Mouse (Mus musculus): ENCODE results near the gene Taok1. TPM values are rescaled to one million over a fixed set of nuclear protein-coding genes. Genes with fewer than 3 reads are reported as not detected.

The Taok1 gene
- polyA plus RNA-seq, 1 experiment = 26.6 TPM

GRCm38 (mm10) chr11:77497341-77497756, 110.3 kb downstream of the Taok1 start:
- no peak for TF ChIP-seq POLR2A (IDR thresholded peaks at IDR 0.05; ENCODE audit: borderline replicate concordance, extremely low read depth, insufficient read depth, insufficient read length, poor library complexity, severe bottlenecking)
- peak; percentile 23; the same call in 1 of the 2 replicates for TF ChIP-seq CTCF (IDR thresholded peaks at IDR 0.05; ENCODE audit: borderline replicate concordance, extremely low read depth, insufficient read depth, insufficient read length)
- DNase-seq (ENCODE audit: low read depth) = no peak

GRCm38 (mm10) chr11:77495507-77495906, 112.1 kb downstream of the Taok1 start:
- TF ChIP-seq POLR2A (IDR thresholded peaks at IDR 0.05; ENCODE audit: borderline replicate concordance, extremely low read depth, insufficient read depth, insufficient read length, poor library complexity, severe bottlenecking) (no peak), CTCF (IDR thresholded peaks at IDR 0.05; ENCODE audit: borderline replicate concordance, extremely low read depth, insufficient read depth, insufficient read length) (no peak)
- DNase-seq (ENCODE audit: low read depth) = no peak

GRCm38 (mm10) chr11:77494782-77495181, 112.8 kb downstream of the Taok1 start:
- no peak for TF ChIP-seq POLR2A (IDR thresholded peaks at IDR 0.05; ENCODE audit: borderline replicate concordance, extremely low read depth, insufficient read depth, insufficient read length, poor library complexity, severe bottlenecking)
- TF ChIP-seq CTCF (IDR thresholded peaks at IDR 0.05; ENCODE audit: borderline replicate concordance, extremely low read depth, insufficient read depth, insufficient read length) = no peak
- no peak for DNase-seq (ENCODE audit: low read depth)

GRCm38 (mm10) chr11:77494344-77494676, 113.3 kb downstream of the Taok1 start:
- no peak for DNase-seq (ENCODE audit: low read depth)
- no peak for TF ChIP-seq POLR2A (IDR thresholded peaks at IDR 0.05; ENCODE audit: borderline replicate concordance, extremely low read depth, insufficient read depth, insufficient read length, poor library complexity, severe bottlenecking)

GRCm38 (mm10) chr11:77493512-77494343, 113.9 kb downstream of the Taok1 start, which contains the start of gene Git1:
Gene Git1 (plus strand): TSS chr11:77493562.
- no peak for TF ChIP-seq CTCF (IDR thresholded peaks at IDR 0.05; ENCODE audit: borderline replicate concordance, extremely low read depth, insufficient read depth, insufficient read length)
- no peak for TF ChIP-seq POLR2A (IDR thresholded peaks at IDR 0.05; ENCODE audit: borderline replicate concordance, extremely low read depth, insufficient read depth, insufficient read length, poor library complexity, severe bottlenecking)
- peak; percentile 60 for DNase-seq (ENCODE audit: low read depth)

- DNase-seq (ENCODE audit: low read depth) = peak; percentile 98
Observed at GRCm38 (mm10) chr11:77492911-77493332, 114.7 kb downstream of the Taok1 start.

GRCm38 (mm10) chr11:77492311-77492871, 115.2 kb downstream of the Taok1 start:
- TF ChIP-seq CTCF (IDR thresholded peaks at IDR 0.05; ENCODE audit: borderline replicate concordance, extremely low read depth, insufficient read depth, insufficient read length) = no peak
- DNase-seq (ENCODE audit: low read depth) = peak; percentile 51

More at GRCm38 (mm10) chr11:77492911-77493332, 114.7 kb downstream of the Taok1 start:
- TF ChIP-seq CTCF (IDR thresholded peaks at IDR 0.05; ENCODE audit: borderline replicate concordance, extremely low read depth, insufficient read depth, insufficient read length) = peak; percentile 24; the same call in 1 of the 2 replicates
- TF ChIP-seq POLR2A (IDR thresholded peaks at IDR 0.05; ENCODE audit: borderline replicate concordance, extremely low read depth, insufficient read depth, insufficient read length, poor library complexity, severe bottlenecking) = peak; percentile 21; the same call in 1 of the 2 replicates

- peak; percentile 89 for DNase-seq (ENCODE audit: low read depth)
- TF ChIP-seq POLR2A (IDR thresholded peaks at IDR 0.05; ENCODE audit: borderline replicate concordance, extremely low read depth, insufficient read depth, insufficient read length, poor library complexity, severe bottlenecking) (0 out of 2 replicates have a peak, but pooled peaks have one; percentile 3), CTCF (IDR thresholded peaks at IDR 0.05; ENCODE audit: borderline replicate concordance, extremely low read depth, insufficient read depth, insufficient read length) (no peak)
Observed at GRCm38 (mm10) chr11:77491502-77492291, 115.9 kb downstream of the Taok1 start.

GRCm38 (mm10) chr11:77491123-77491501, 116.5 kb downstream of the Taok1 start:
- no peak for TF ChIP-seq POLR2A (IDR thresholded peaks at IDR 0.05; ENCODE audit: borderline replicate concordance, extremely low read depth, insufficient read depth, insufficient read length, poor library complexity, severe bottlenecking)
- TF ChIP-seq CTCF (IDR thresholded peaks at IDR 0.05; ENCODE audit: borderline replicate concordance, extremely low read depth, insufficient read depth, insufficient read length) = peak; percentile 98
- DNase-seq (ENCODE audit: low read depth) = peak; percentile 98

GRCm38 (mm10) chr11:77490451-77490850, 117.2 kb downstream of the Taok1 start:
- TF ChIP-seq POLR2A (IDR thresholded peaks at IDR 0.05; ENCODE audit: borderline replicate concordance, extremely low read depth, insufficient read depth, insufficient read length, poor library complexity, severe bottlenecking) (no peak), CTCF (IDR thresholded peaks at IDR 0.05; ENCODE audit: borderline replicate concordance, extremely low read depth, insufficient read depth, insufficient read length) (no peak)
- DNase-seq (ENCODE audit: low read depth) = no peak

GRCm38 (mm10) chr11:77489591-77490235, 117.9 kb downstream of the Taok1 start, which contains the start of gene Ankrd13b:
Gene Ankrd13b (minus strand): TSS chr11:77489678.
- peak; percentile 94 for DNase-seq (ENCODE audit: low read depth)
- TF ChIP-seq POLR2A (IDR thresholded peaks at IDR 0.05; ENCODE audit: borderline replicate concordance, extremely low read depth, insufficient read depth, insufficient read length, poor library complexity, severe bottlenecking) (peak; percentile 59; the same call in 1 of the 2 replicates), CTCF (IDR thresholded peaks at IDR 0.05; ENCODE audit: borderline replicate concordance, extremely low read depth, insufficient read depth, insufficient read length) (no peak)

Measured in brain, embryonic 14.5 days (tissue).